ENCODE assay signal across 24 mouse cellular contexts in the genomic region with DNA sequence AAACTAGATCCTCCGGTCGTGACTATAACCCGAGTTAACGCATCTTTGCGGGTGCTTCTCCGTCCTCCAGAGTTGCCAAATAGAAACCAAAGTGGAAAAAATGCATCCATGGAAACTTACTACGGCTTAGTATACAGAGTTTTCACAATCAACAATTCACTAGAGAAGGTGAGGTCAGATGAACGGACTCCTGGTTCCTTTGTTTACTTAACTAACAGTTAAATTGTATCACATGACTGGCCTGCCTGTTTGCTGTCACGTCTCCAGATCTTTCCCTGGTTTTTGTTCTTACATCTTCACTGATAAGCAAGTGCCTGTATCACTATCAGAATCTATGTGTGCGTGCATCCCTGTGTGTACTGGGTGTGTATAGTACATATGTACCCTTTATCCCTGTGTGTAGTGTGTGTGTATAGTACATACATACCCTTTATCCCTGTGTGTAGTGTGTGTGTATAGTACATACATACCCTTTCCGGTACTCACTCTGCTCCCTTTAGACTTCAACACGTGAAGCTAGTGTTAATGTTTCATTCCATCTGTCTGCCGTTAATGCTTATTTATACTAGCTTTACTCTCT. TPM values are rescaled to one million over a fixed set of nuclear protein-coding genes. Genes with fewer than 3 reads are reported as not detected.
DNase-seq lines count a peak whose midpoint lies in the region; ATAC-seq and TF ChIP-seq lines count a peak whose summit lies in the region.
"Had no signal": no experiment of that assay in that cellular context is flagged by ENCODE, and none has a peak within 500 bp of the region (broad histone marks: within the 10 kb centered on the region; RNA-seq: fewer than 3 reads in every experiment).

No protein-coding gene starts in this region.

- H3K9ac ChIP-seq in limb, embryonic 11.5 days (ENCODE audit: low read length), result no peak overlapping the region
- no peak overlapping the region for H3K9ac ChIP-seq in lung, embryonic 14.5 days
- H3K9ac ChIP-seq in intestine, embryonic 16.5 days (ENCODE audit: low read depth, low read length), result no peak overlapping the region
- H3K9ac ChIP-seq in stomach, embryonic 16.5 days (ENCODE audit: low read length), result no peak overlapping the region
- H3K9ac ChIP-seq: embryonic facial prominence, embryonic 13.5 days; forebrain, embryonic 12.5 days; heart, embryonic 15.5 days had no signal

- H3K36me3 ChIP-seq in limb, embryonic 11.5 days (ENCODE audit: control insufficient read depth, insufficient read depth, low read length), result no peaks in the 10 kb centered on the region
- no peaks in the 10 kb centered on the region for H3K36me3 ChIP-seq in limb, embryonic 10.5 days
- H3K36me3 ChIP-seq in lung, embryonic 14.5 days (ENCODE audit: insufficient read depth), result no peaks in the 10 kb centered on the region
- H3K36me3 ChIP-seq in intestine, embryonic 16.5 days (ENCODE audit: control insufficient read depth, insufficient read depth, low read length), result no peaks in the 10 kb centered on the region
- H3K36me3 ChIP-seq in stomach, embryonic 16.5 days (ENCODE audit: control insufficient read depth, insufficient read depth, low read length), result no peaks in the 10 kb centered on the region
- H3K36me3 ChIP-seq: embryonic facial prominence, embryonic 13.5 days; forebrain, embryonic 12.5 days; heart, embryonic 15.5 days had no signal

- no peak overlapping the region for H3K4me2 ChIP-seq in limb, embryonic 11.5 days (ENCODE audit: low read depth, severe bottlenecking)
- no peak overlapping the region for H3K4me2 ChIP-seq in lung, embryonic 14.5 days
- peak overlapping the region; percentile 30; the same call in 1 of the 2 replicates for H3K4me2 ChIP-seq in intestine, embryonic 16.5 days (ENCODE audit: low read depth, low read length)
- no peak overlapping the region for H3K4me2 ChIP-seq in stomach, embryonic 16.5 days (ENCODE audit: low read depth, low read length)
- H3K4me2 ChIP-seq: embryonic facial prominence, embryonic 13.5 days; forebrain, embryonic 12.5 days; heart, embryonic 11.5 days; heart, embryonic 15.5 days had no signal

- no peak overlapping the region for H3K4me3 ChIP-seq in limb, embryonic 11.5 days (ENCODE audit: low read depth, low read length)
- H3K4me3 ChIP-seq in limb, embryonic 10.5 days, result no peak overlapping the region
- no peak overlapping the region for H3K4me3 ChIP-seq in lung, embryonic 14.5 days (ENCODE audit: low read depth, low read length)
- no peak overlapping the region for H3K4me3 ChIP-seq in intestine, embryonic 16.5 days (ENCODE audit: low read length)
- H3K4me3 ChIP-seq in stomach, embryonic 16.5 days (replicated peaks; ENCODE audit: low read length), result no peak overlapping the region
- H3K4me3 ChIP-seq: embryonic facial prominence, embryonic 13.5 days; forebrain, embryonic 12.5 days; heart, adult 2 months; heart, embryonic 15.5 days had no signal

- H3K27me3 ChIP-seq in limb, embryonic 11.5 days (ENCODE audit: control insufficient read depth, insufficient read depth, low read length), result no peaks in the 10 kb centered on the region
- no peaks in the 10 kb centered on the region for H3K27me3 ChIP-seq in limb, embryonic 10.5 days (ENCODE audit: low read depth, poor library complexity, severe bottlenecking)
- H3K27me3 ChIP-seq in lung, embryonic 14.5 days (ENCODE audit: insufficient read depth, low read length), result no peaks in the 10 kb centered on the region
- H3K27me3 ChIP-seq in intestine, embryonic 16.5 days (replicated peaks; ENCODE audit: control insufficient read depth, insufficient read depth, low read length), result no peaks in the 10 kb centered on the region
- no peaks in the 10 kb centered on the region for H3K27me3 ChIP-seq in stomach, embryonic 16.5 days (ENCODE audit: control insufficient read depth, insufficient read depth, low read length)
- H3K27me3 ChIP-seq: embryonic facial prominence, embryonic 13.5 days; forebrain, embryonic 12.5 days; heart, embryonic 15.5 days had no signal

- no peaks in the 10 kb centered on the region for H3K4me1 ChIP-seq in limb, embryonic 11.5 days (ENCODE audit: control insufficient read depth, insufficient read depth, low read length)
- no peaks in the 10 kb centered on the region for H3K4me1 ChIP-seq in limb, embryonic 10.5 days
- H3K4me1 ChIP-seq in lung, embryonic 14.5 days (ENCODE audit: insufficient read depth), result no peaks in the 10 kb centered on the region
- no peaks in the 10 kb centered on the region for H3K4me1 ChIP-seq in intestine, embryonic 16.5 days (ENCODE audit: control insufficient read depth, insufficient read depth, low read length)
- H3K4me1 ChIP-seq in stomach, embryonic 16.5 days (ENCODE audit: control insufficient read depth, insufficient read depth, low read length), result no peaks in the 10 kb centered on the region
- H3K4me1 ChIP-seq: embryonic facial prominence, embryonic 13.5 days; forebrain, embryonic 12.5 days; heart, embryonic 15.5 days had no signal

- DNase-seq in limb, embryonic 11.5 days (ENCODE audit: low spot score), result peak; percentile 12
- DNase-seq in limb, embryonic 10.5 days (ENCODE audit: low spot score), result no peak
- DNase-seq in lung, embryonic 14.5 days, result no peak
- DNase-seq in lung, adult 18-20 months, result no peak
- DNase-seq in adrenal gland, adult 18-20 months (ENCODE audit: low spot score in 2 of 2), result no peak
- DNase-seq: adrenal gland, postnatal 14 days; B cell, adult 2 months; cerebellum, adult 18-20 months; cerebellum, adult 9-11 months; cerebellum, postnatal 36 days; gastrocnemius, postnatal 10 days; heart, adult 2 months; heart, postnatal 14 days had no signal

- TF ChIP-seq CTCF in lung, embryonic 14.5 days (IDR thresholded peaks at IDR 0.05; ENCODE audit: low read depth), result no peak

- no peaks in the 10 kb centered on the region for H3K9me3 ChIP-seq in limb, embryonic 11.5 days (ENCODE audit: control insufficient read depth, low read length)
- H3K9me3 ChIP-seq in limb, embryonic 10.5 days (replicated peaks), result no peaks in the 10 kb centered on the region
- no peaks in the 10 kb centered on the region for H3K9me3 ChIP-seq in lung, embryonic 14.5 days (ENCODE audit: low read depth, low read length)
- H3K9me3 ChIP-seq in intestine, embryonic 16.5 days (ENCODE audit: control insufficient read depth, low read length), result no peaks in the 10 kb centered on the region
- no peaks in the 10 kb centered on the region for H3K9me3 ChIP-seq in stomach, embryonic 16.5 days (replicated peaks; ENCODE audit: control insufficient read depth, low read length)
- H3K9me3 ChIP-seq: embryonic facial prominence, embryonic 13.5 days; forebrain, embryonic 12.5 days; heart, embryonic 15.5 days had no signal

- no peak overlapping the region for H3K27ac ChIP-seq in limb, embryonic 11.5 days (replicated peaks; ENCODE audit: low read depth, low read length)
- no peak overlapping the region for H3K27ac ChIP-seq in limb, embryonic 10.5 days
- H3K27ac ChIP-seq in lung, embryonic 14.5 days (ENCODE audit: low read depth), result no peak overlapping the region
- H3K27ac ChIP-seq in intestine, embryonic 16.5 days (ENCODE audit: low read length), result no peak overlapping the region
- no peak overlapping the region for H3K27ac ChIP-seq in stomach, embryonic 16.5 days (ENCODE audit: low read length)
- H3K27ac ChIP-seq: embryonic facial prominence, embryonic 13.5 days; forebrain, embryonic 12.5 days; heart, adult 2 months; heart, embryonic 15.5 days had no signal

- no peak for ATAC-seq in limb, embryonic 11.5 days (ENCODE audit: insufficient number of reproducible peaks, low FRiP score, low TSS enrichment, low read depth)
- ATAC-seq in lung, embryonic 14.5 days (ENCODE audit: insufficient read depth), result peak; percentile 35; the same call in 1 of the 2 replicates
- peak; percentile 78 for ATAC-seq in intestine, embryonic 16.5 days
- ATAC-seq in stomach, embryonic 16.5 days (ENCODE audit: insufficient read depth, low FRiP score), result 0 out of 2 replicates have a peak, but pooled peaks have one; percentile 21
- ATAC-seq in granulocyte monocyte progenitor cell, adult 5-6 weeks (replicated peaks; ENCODE audit: poor library complexity, severe bottlenecking), result no peak
- ATAC-seq: forebrain, embryonic 16.5 days had no signal

- 80% methylated on average over 13 of the region's 13 CpGs for WGBS in limb, embryonic 11.5 days
- WGBS in limb, embryonic 10.5 days, result 83% methylated on average over 13 of the region's 13 CpGs
- 43% methylated on average over 13 of the region's 13 CpGs for WGBS in lung, embryonic 14.5 days
- 33% methylated on average over 13 of the region's 13 CpGs for WGBS in intestine, embryonic 16.5 days
- WGBS in stomach, embryonic 16.5 days, result 34% methylated on average over 13 of the region's 13 CpGs

RNA-seq across cellular contexts. Expression of a gene that starts 9.9 kb away (rescaled TPM):
- polyA plus RNA-seq in limb, embryonic 11.5 days (2014; fragmentation: Nextera tagmentation; extraction: Ambion mirVana), result not detected in 2 replicates
- not detected in 2 replicates for polyA plus RNA-seq in limb, embryonic 10.5 days (2016; fragmentation: Nextera tagmentation; extraction: Ambion mirVana)
- not detected in 2 replicates for polyA plus RNA-seq in lung, embryonic 14.5 days (2014; fragmentation: Nextera tagmentation; extraction: Ambion mirVana)
- polyA plus RNA-seq in intestine, embryonic 16.5 days (2015; fragmentation: Nextera tagmentation; extraction: Ambion mirVana), result not detected in 2 replicates
- polyA plus RNA-seq in stomach, embryonic 16.5 days (2015; fragmentation: Nextera tagmentation; extraction: Ambion mirVana), result not detected in 2 replicates
- total RNA-seq in adrenal gland, adult 18-20 months (2021), result not detected
- total RNA-seq in granulocyte monocyte progenitor cell, adult 5-6 weeks (2014; fragmentation: Nextera tagmentation), result 4.4 and 4.6 TPM in 2 replicates
- 3.2 and 6.5 TPM in 2 replicates for total RNA-seq in granulocyte monocyte progenitor cell, adult 5-6 weeks (2017)
- total RNA-seq: gastrocnemius, postnatal 10 days; gastrocnemius, postnatal 4 days; heart, adult 2 months; heart, postnatal 14 days; MEL had no signal
- polyA plus RNA-seq: embryonic facial prominence, embryonic 13.5 days; forebrain, embryonic 12.5 days; forebrain, embryonic 16.5 days; frontal cortex, adult 2 months; heart, adult 2 months; heart, embryonic 11.5 days; heart, embryonic 15.5 days had no signal

RNA-seq across cellular contexts. Expression of a gene that starts 40.0 kb away (rescaled TPM):
- polyA plus RNA-seq in limb, embryonic 11.5 days (2014; fragmentation: Nextera tagmentation; extraction: Ambion mirVana), result 33.0 and 37.6 TPM in 2 replicates
- 28.1 and 34.6 TPM in 2 replicates for polyA plus RNA-seq in limb, embryonic 10.5 days (2016; fragmentation: Nextera tagmentation; extraction: Ambion mirVana)
- 67.1 and 71.1 TPM in 2 replicates for polyA plus RNA-seq in lung, embryonic 14.5 days (2014; fragmentation: Nextera tagmentation; extraction: Ambion mirVana)
- polyA plus RNA-seq in intestine, embryonic 16.5 days (2015; fragmentation: Nextera tagmentation; extraction: Ambion mirVana), result 108 and 115 TPM in 2 replicates
- polyA plus RNA-seq in stomach, embryonic 16.5 days (2015; fragmentation: Nextera tagmentation; extraction: Ambion mirVana), result 75.3 and 79.8 TPM in 2 replicates
- 10 to 100 TPM; 51.3 to 56.1 TPM for total RNA-seq in adrenal gland, adult 18-20 months (2021)
- total RNA-seq in granulocyte monocyte progenitor cell, adult 5-6 weeks (2014; fragmentation: Nextera tagmentation), result 255 and 265 TPM in 2 replicates
- total RNA-seq in granulocyte monocyte progenitor cell, adult 5-6 weeks (2017), result 355 and 356 TPM in 2 replicates

Comparison
In these comparisons a context has a peak if more than half of its experiments do, and no peak if none do; other contexts are left out.
1. ATAC-seq: peak in lung, embryonic 14.5 days (single experiment), intestine, embryonic 16.5 days (single experiment) and stomach, embryonic 16.5 days (single experiment); none in limb, embryonic 11.5 days (single experiment) and granulocyte monocyte progenitor cell, adult 5-6 weeks (single experiment).